Mouse (Mus musculus): Measurements from ENCODE around the gene Scgb2b3.

Scgb2b3 gene

GRCm38 (mm10) chr7:31362022-31362560, at the start of gene Scgb2b3:
TSS of gene Scgb2b3 (minus strand) at chr7:31362072.
- DNase-seq: no peak

GRCm38 (mm10) chr7:31375292-31375691, 13.4 kb upstream of the Scgb2b3 start, which contains the start of gene Scgb1b3:
TSS of gene Scgb1b3 (plus strand) at chr7:31375592.
- no peak for DNase-seq
